Mouse (Mus musculus): Measurements from ENCODE around the gene Tmem8b.

DNA sequence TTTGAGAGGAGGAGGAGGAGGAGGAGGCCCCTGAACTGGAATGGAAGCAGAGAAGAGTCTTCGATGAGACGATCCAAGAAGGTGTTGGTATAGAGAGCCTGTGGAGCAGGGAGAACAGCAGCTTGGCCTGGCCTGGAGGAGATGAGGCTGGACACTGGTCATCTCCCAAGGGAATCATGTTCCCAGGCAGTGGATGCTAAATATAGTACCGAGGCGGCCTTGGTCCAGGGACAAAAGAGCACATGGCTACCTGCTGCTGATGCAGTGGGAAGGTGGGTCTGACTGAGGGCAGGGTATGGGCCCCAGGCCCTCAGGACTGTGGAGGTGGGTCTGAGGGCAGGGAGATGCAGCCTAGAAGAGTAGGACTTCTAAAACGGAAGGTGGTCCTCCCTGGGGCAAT is 64.4 kb downstream of the Tmem8b start:
- TF ChIP-seq EP300 (optimal IDR thresholded peaks at IDR 0.05) = no peak
- no peak for TF ChIP-seq CTCF (IDR thresholded peaks at IDR 0.05; ENCODE audit: low read depth)

All from stomach, postnatal 0 days (tissue).